Mouse (Mus musculus) embryonic facial prominence, embryonic 13.5 days (tissue): ENCODE data around the gene Draxin. TPM values are rescaled to one million over a fixed set of nuclear protein-coding genes. Genes with fewer than 3 reads are reported as not detected.
"Not testable (repeated sequence)": the region's sequence is repeated elsewhere in the genome, so short reads cannot be mapped to it uniquely, and the experiment has no call there.

ENCODE experiments used
- ATAC-seq: fragments of 200-750 bp; cut with Nextera tagmentation; 2 replicates; pipeline ENCODE4 v1.8.0; 2017; ENCODE audit warnings: low read depth; ENCODE audit not compliant: insufficient number of reproducible peaks, insufficient read depth, low FRiP score, low TSS enrichment
- H3K27ac ChIP-seq: fragments of 300-500 bp; sonication (generic); 2 replicates; pipeline ENCODE4 v1.5.1; 2015; ENCODE audit warnings: moderate library complexity, mild to moderate bottlenecking, inconsistent platforms
- H3K27me3 ChIP-seq: fragments of 300-500 bp; sonication (generic); 2 replicates; pipeline ENCODE4 v1.6.1; 2015; ENCODE audit warnings: mild to moderate bottlenecking, inconsistent platforms
- H3K36me3 ChIP-seq: fragments of 300-500 bp; sonication (generic); 2 replicates; pipeline ENCODE4 v1.6.1; 2015; ENCODE audit warnings: mild to moderate bottlenecking, inconsistent platforms
- H3K4me1 ChIP-seq: fragments of 300-500 bp; sonication (generic); 2 replicates; pipeline ENCODE4 v1.6.1; 2015; ENCODE audit warnings: inconsistent platforms
- H3K4me2 ChIP-seq: fragments of 300-500 bp; sonication (generic); 2 replicates; pipeline ENCODE4 v1.6.1; 2015; ENCODE audit warnings: moderate library complexity, mild to moderate bottlenecking, inconsistent platforms
- H3K4me3 ChIP-seq: fragments of 300-500 bp; sonication (generic); 2 replicates; pipeline ENCODE4 v1.5.1; 2015; ENCODE audit warnings: mild to moderate bottlenecking, inconsistent platforms
- H3K9ac ChIP-seq: fragments of 300-500 bp; sonication (generic); 2 replicates; pipeline ENCODE4 v1.6.1; 2015; ENCODE audit warnings: mild to moderate bottlenecking, inconsistent platforms
- H3K9me3 ChIP-seq: fragments of 300-500 bp; sonication (generic); 2 replicates; pipeline ENCODE4 v1.6.1; 2016; ENCODE audit warnings: inconsistent platforms
- WGBS: fragments of 180-500 bp; shearing (Covaris S2); methylation state at CpG from one replicate; pipeline ENCODE4 v1.1.7; 2015; ENCODE audit warnings: mixed read lengths; 5-methylcytosine and 5-hydroxymethylcytosine counted together
- polyA plus RNA-seq: library from polyadenylated mRNA; unstranded; fragments of >200 nt; fragmentation: Nextera tagmentation; extraction: Ambion mirVana; gene quantifications from 2 replicates; pipeline ENCODE4 v1.2.1, GENCODE M21; 2015

Draxin gene
- polyA plus RNA-seq = 0.78 and 1.1 TPM in 2 replicates

GRCm38 (mm10) chr4:148130561-148131413 is at the start of gene Draxin:
Gene Draxin (minus strand): TSS chr4:148130698.
- Histone ChIP-seq H3K36me3 (no peaks in the 10 kb centered on the region), H3K9me3 (no peaks in the 10 kb centered on the region), H3K4me3 (peak within 1 kb of the TSS; percentile 77), H3K4me1 (peaks cover 17% of the 10 kb centered on the region), H3K4me2 (peak within 1 kb of the TSS; percentile 88), H3K27ac (peak within 1 kb of the TSS; percentile 72), H3K9ac (peak within 1 kb of the TSS; percentile 89), H3K27me3 (peaks cover 33% of the 10 kb centered on the region)
- under 1% methylated on average over 83 of the region's 87 CpGs for WGBS
- peak; percentile 75; the same call in 1 of the 2 replicates for ATAC-seq

GRCm38 (mm10) chr4:148177716-148178115 is 47.2 kb upstream of the Draxin start:
- no peak overlapping the region for H3K27ac ChIP-seq

GRCm38 (mm10) chr4:148176603-148177002 is 46.1 kb upstream of the Draxin start:
- H3K27ac ChIP-seq, ATAC-seq, H3K9ac ChIP-seq, H3K9me3 ChIP-seq, H3K36me3 ChIP-seq, H3K4me2 ChIP-seq, H3K4me3 ChIP-seq: not testable (repeated sequence)
- Histone ChIP-seq H3K4me1 (peaks cover 10% of the 10 kb centered on the region), H3K27me3 (peaks cover 91% of the 10 kb centered on the region)
- WGBS = 78% methylated on average over 5 of the region's 6 CpGs

More at GRCm38 (mm10) chr4:148177716-148178115, 47.2 kb upstream of the Draxin start:
- H3K36me3 ChIP-seq = no peaks in the 10 kb centered on the region
- peaks cover 89% of the 10 kb centered on the region for H3K27me3 ChIP-seq
- H3K4me3 ChIP-seq = no peak overlapping the region
- no peak overlapping the region for H3K9ac ChIP-seq
- H3K9me3 ChIP-seq = no peaks in the 10 kb centered on the region
- peaks cover 10% of the 10 kb centered on the region for H3K4me1 ChIP-seq
- H3K4me2 ChIP-seq = no peak overlapping the region
- no peak for ATAC-seq

- H3K27me3 ChIP-seq = peaks cover 97% of the 10 kb centered on the region
- H3K36me3 ChIP-seq = no peaks in the 10 kb centered on the region
- H3K27ac ChIP-seq = no peak overlapping the region
- H3K4me2 ChIP-seq = peak overlapping the region; percentile 40
- WGBS = 7% methylated on average over 12 of the region's 12 CpGs
- no peak for ATAC-seq
- H3K4me1 ChIP-seq = peaks cover 10% of the 10 kb centered on the region
- H3K9ac ChIP-seq = no peak overlapping the region
- 0 out of 2 replicates have a peak overlapping the region, but pooled peaks have one; percentile 8 for H3K4me3 ChIP-seq
- no peaks in the 10 kb centered on the region for H3K9me3 ChIP-seq
Observed at GRCm38 (mm10) chr4:148174495-148174862, 44.0 kb upstream of the Draxin start.

GRCm38 (mm10) chr4:148173811-148174494 is 43.5 kb upstream of the Draxin start:
- WGBS = under 1% methylated on average over 30 of the region's 30 CpGs
- Histone ChIP-seq H3K9me3 (no peaks in the 10 kb centered on the region), H3K27ac (no peak overlapping the region), H3K4me3 (peak overlapping the region; percentile 8), H3K9ac (no peak overlapping the region), H3K4me2 (peak overlapping the region; percentile 40), H3K36me3 (no peaks in the 10 kb centered on the region), H3K4me1 (peaks cover 10% of the 10 kb centered on the region), H3K27me3 (peaks cover 95% of the 10 kb centered on the region)
- no peak for ATAC-seq

- Histone ChIP-seq H3K4me3 (no peak overlapping the region), H3K4me1 (peaks cover 18% of the 10 kb centered on the region), H3K4me2 (no peak overlapping the region), H3K27me3 (peaks cover 90% of the 10 kb centered on the region), H3K9ac (no peak overlapping the region), H3K9me3 (no peaks in the 10 kb centered on the region), H3K36me3 (no peaks in the 10 kb centered on the region), H3K27ac (no peak overlapping the region)
- ATAC-seq = no peak
- WGBS = 11% methylated on average over 3 of the region's 3 CpGs
Observed at GRCm38 (mm10) chr4:148171261-148171660, 40.8 kb upstream of the Draxin start.

- no peaks in the 10 kb centered on the region for H3K36me3 ChIP-seq
- no peak overlapping the region for H3K4me3 ChIP-seq
- H3K4me2 ChIP-seq = no peak overlapping the region
- 1% methylated on average over 2 of the region's 2 CpGs for WGBS
- ATAC-seq = no peak
- H3K4me1 ChIP-seq = peaks cover 22% of the 10 kb centered on the region
- no peak overlapping the region for H3K9ac ChIP-seq
- no peak overlapping the region for H3K27ac ChIP-seq
- no peaks in the 10 kb centered on the region for H3K9me3 ChIP-seq
- H3K27me3 ChIP-seq = peaks cover 90% of the 10 kb centered on the region
Observed at GRCm38 (mm10) chr4:148170842-148171241, 40.3 kb upstream of the Draxin start.

GRCm38 (mm10) chr4:148169586-148169985 is 39.1 kb upstream of the Draxin start:
- H3K4me3 ChIP-seq = no peak overlapping the region
- H3K27ac ChIP-seq = no peak overlapping the region
- peaks cover 25% of the 10 kb centered on the region for H3K4me1 ChIP-seq
- peaks cover 90% of the 10 kb centered on the region for H3K27me3 ChIP-seq
- ATAC-seq = no peak
- WGBS = 23% methylated on average over 15 of the region's 15 CpGs
- H3K9ac ChIP-seq = 0 out of 2 replicates have a peak overlapping the region, but pooled peaks have one; percentile 32
- H3K9me3 ChIP-seq = no peaks in the 10 kb centered on the region
- H3K4me2 ChIP-seq = no peak overlapping the region
- no peaks in the 10 kb centered on the region for H3K36me3 ChIP-seq

GRCm38 (mm10) chr4:148168287-148168686 is 37.8 kb upstream of the Draxin start:
- H3K27ac ChIP-seq = no peak overlapping the region
- no peaks in the 10 kb centered on the region for H3K36me3 ChIP-seq
- H3K27me3 ChIP-seq = peaks cover 90% of the 10 kb centered on the region
- H3K4me3 ChIP-seq = no peak overlapping the region
- ATAC-seq = no peak
- WGBS = 23% methylated on average over 7 of the region's 7 CpGs
- no peak overlapping the region for H3K4me2 ChIP-seq
- no peaks in the 10 kb centered on the region for H3K9me3 ChIP-seq
- no peak overlapping the region for H3K9ac ChIP-seq
- peaks cover 26% of the 10 kb centered on the region for H3K4me1 ChIP-seq

GRCm38 (mm10) chr4:148166986-148167385 is 36.5 kb upstream of the Draxin start:
- Histone ChIP-seq H3K9ac (peak overlapping the region; percentile 33; the same call in 1 of the 2 replicates), H3K4me1 (peaks cover 26% of the 10 kb centered on the region), H3K4me2 (peak overlapping the region; percentile 41), H3K27me3 (peaks cover 90% of the 10 kb centered on the region), H3K27ac (no peak overlapping the region), H3K36me3 (no peaks in the 10 kb centered on the region), H3K9me3 (no peaks in the 10 kb centered on the region), H3K4me3 (0 out of 2 replicates have a peak overlapping the region, but pooled peaks have one; percentile 3)
- no peak for ATAC-seq
- WGBS = 16% methylated on average over 3 of the region's 4 CpGs

- Histone ChIP-seq H3K36me3 (no peaks in the 10 kb centered on the region), H3K27ac (no peak overlapping the region), H3K4me2 (peak overlapping the region; percentile 41), H3K9ac (peak overlapping the region; percentile 33; the same call in 1 of the 2 replicates), H3K9me3 (no peaks in the 10 kb centered on the region), H3K4me1 (peaks cover 26% of the 10 kb centered on the region), H3K4me3 (0 out of 2 replicates have a peak overlapping the region, but pooled peaks have one; percentile 3), H3K27me3 (peaks cover 90% of the 10 kb centered on the region)
- WGBS = 3% methylated on average over 10 of the region's 10 CpGs
- no peak for ATAC-seq
Observed at GRCm38 (mm10) chr4:148166431-148166830, 35.9 kb upstream of the Draxin start.
